Mouse (Mus musculus): Measurements from ENCODE around the gene Dedd2. TPM values are rescaled to one million over a fixed set of nuclear protein-coding genes. Genes with fewer than 3 reads are reported as not detected.
"Not testable (repeated sequence)": the region's sequence is repeated elsewhere in the genome, so short reads cannot be mapped to it uniquely, and the experiment has no call there.

Dedd2 gene
- polyA plus RNA-seq, 1 experiment from 2014 or later, result 5.2 TPM

GRCm38 (mm10) chr7:25266180-25266962 is 46.0 kb upstream of the Dedd2 start:
- Histone ChIP-seq H3K27me3 (ENCODE audit: insufficient read depth, low read length) (no peaks in the 10 kb centered on the region), H3K4me3 (ENCODE audit: low read depth, low read length) (no peak overlapping the region; the same call in 1 of the 2 replicates), H3K4me1 (ENCODE audit: insufficient read depth) (peaks cover 12% of the 10 kb centered on the region; the same call in 1 of the 2 replicates), H3K9me3 (ENCODE audit: low read depth, low read length) (no peaks in the 10 kb centered on the region), H3K4me2 (peak overlapping the region; percentile 67), H3K27ac (ENCODE audit: low read depth) (no peak overlapping the region), H3K36me3 (ENCODE audit: insufficient read depth) (peaks cover 5% of the 10 kb centered on the region; the same call in 1 of the 2 replicates), H3K9ac (no peak overlapping the region)
- WGBS, result 84% methylated on average over 8 of the region's 8 CpGs
- no peak for TF ChIP-seq CTCF (IDR thresholded peaks at IDR 0.05; ENCODE audit: low read depth)
- DNase-seq, result no peak
- ATAC-seq (ENCODE audit: insufficient read depth), result no peak

- WGBS, result 82% methylated on average over 5 of the region's 5 CpGs
- not testable (repeated sequence) for H3K4me3 ChIP-seq (ENCODE audit: low read depth, low read length); H3K27ac ChIP-seq (ENCODE audit: low read depth); H3K36me3 ChIP-seq (ENCODE audit: insufficient read depth); H3K4me2 ChIP-seq; H3K27me3 ChIP-seq (ENCODE audit: insufficient read depth, low read length); ATAC-seq (ENCODE audit: insufficient read depth); H3K9me3 ChIP-seq (ENCODE audit: low read depth, low read length); H3K9ac ChIP-seq; DNase-seq
- peaks cover 12% of the 10 kb centered on the region; the same call in 1 of the 2 replicates for H3K4me1 ChIP-seq (ENCODE audit: insufficient read depth)
Observed at GRCm38 (mm10) chr7:25265743-25266142, 45.3 kb upstream of the Dedd2 start.

GRCm38 (mm10) chr7:25263968-25264870 is 43.8 kb upstream of the Dedd2 start:
- no peak overlapping the region for H3K27ac ChIP-seq (ENCODE audit: low read depth)
- no peak overlapping the region for H3K9ac ChIP-seq
- WGBS, result 28% methylated on average over 17 of the region's 17 CpGs
- ATAC-seq (ENCODE audit: insufficient read depth) (no peak), DNase-seq (no peak)
- H3K4me1 ChIP-seq (ENCODE audit: insufficient read depth), result peaks cover 6% of the 10 kb centered on the region; the same call in 1 of the 2 replicates
- no peaks in the 10 kb centered on the region for H3K27me3 ChIP-seq (ENCODE audit: insufficient read depth, low read length)
- H3K36me3 ChIP-seq (ENCODE audit: insufficient read depth), result no peaks in the 10 kb centered on the region
- no peak overlapping the region for H3K4me2 ChIP-seq
- H3K4me3 ChIP-seq (ENCODE audit: low read depth, low read length), result no peak overlapping the region
- TF ChIP-seq CTCF (IDR thresholded peaks at IDR 0.05; ENCODE audit: low read depth), result no peak
- no peaks in the 10 kb centered on the region for H3K9me3 ChIP-seq (ENCODE audit: low read depth, low read length)

- Histone ChIP-seq H3K27ac (ENCODE audit: low read depth) (no peak overlapping the region), H3K9me3 (ENCODE audit: low read depth, low read length) (no peaks in the 10 kb centered on the region), H3K9ac (no peak overlapping the region), H3K4me2 (no peak overlapping the region), H3K4me1 (ENCODE audit: insufficient read depth) (peaks cover 4% of the 10 kb centered on the region; the same call in 1 of the 2 replicates), H3K36me3 (ENCODE audit: insufficient read depth) (no peaks in the 10 kb centered on the region), H3K27me3 (ENCODE audit: insufficient read depth, low read length) (no peaks in the 10 kb centered on the region), H3K4me3 (ENCODE audit: low read depth, low read length) (no peak overlapping the region)
- DNase-seq, result no peak
- ATAC-seq (ENCODE audit: insufficient read depth), result no peak
- WGBS, result 75% methylated on average over 1 of the region's 1 CpGs
- TF ChIP-seq CTCF (IDR thresholded peaks at IDR 0.05; ENCODE audit: low read depth), result no peak
Observed at GRCm38 (mm10) chr7:25261896-25262295, 41.5 kb upstream of the Dedd2 start.

GRCm38 (mm10) chr7:25251822-25252221 is 31.4 kb upstream of the Dedd2 start:
- Histone ChIP-seq H3K4me3 (ENCODE audit: low read depth, low read length) (peak overlapping the region; percentile 98), H3K27me3 (ENCODE audit: insufficient read depth, low read length) (no peaks in the 10 kb centered on the region), H3K4me2 (peak overlapping the region; percentile 99), H3K4me1 (ENCODE audit: insufficient read depth) (peaks cover 11% of the 10 kb centered on the region; the same call in 1 of the 2 replicates), H3K36me3 (ENCODE audit: insufficient read depth) (no peaks in the 10 kb centered on the region), H3K9ac (peak overlapping the region; percentile 95), H3K27ac (ENCODE audit: low read depth) (peak overlapping the region; percentile 99), H3K9me3 (ENCODE audit: low read depth, low read length) (no peaks in the 10 kb centered on the region)
- 18% methylated on average over 8 of the region's 8 CpGs for WGBS
- DNase-seq (no peak), ATAC-seq (ENCODE audit: insufficient read depth) (no peak)
- no peak for TF ChIP-seq CTCF (IDR thresholded peaks at IDR 0.05; ENCODE audit: low read depth)

GRCm38 (mm10) chr7:25251071-25251791 is 30.8 kb upstream of the Dedd2 start:
- peak; percentile 55 for ATAC-seq (ENCODE audit: insufficient read depth)

More at GRCm38 (mm10) chr7:25251071-25251791, 30.8 kb upstream of the Dedd2 start:
- H3K4me2 ChIP-seq, result peak overlapping the region; percentile 99
- H3K27ac ChIP-seq (ENCODE audit: low read depth), result peak overlapping the region; percentile 99
- peaks cover 17% of the 10 kb centered on the region for H3K4me1 ChIP-seq (ENCODE audit: insufficient read depth)
- peak; percentile 92 for DNase-seq
- TF ChIP-seq CTCF (IDR thresholded peaks at IDR 0.05; ENCODE audit: low read depth), result no peak
- no peaks in the 10 kb centered on the region for H3K27me3 ChIP-seq (ENCODE audit: insufficient read depth, low read length)
- H3K9me3 ChIP-seq (ENCODE audit: low read depth, low read length), result no peaks in the 10 kb centered on the region
- H3K36me3 ChIP-seq (ENCODE audit: insufficient read depth), result no peaks in the 10 kb centered on the region
- H3K9ac ChIP-seq, result peak overlapping the region; percentile 95
- WGBS, result 1% methylated on average over 22 of the region's 22 CpGs
- H3K4me3 ChIP-seq (ENCODE audit: low read depth, low read length), result peak overlapping the region; percentile 98
